Mouse (Mus musculus) neural tube, embryonic 12.5 days (tissue): ENCODE data around the gene Rps28. TPM values are rescaled to one million over a fixed set of nuclear protein-coding genes. Genes with fewer than 3 reads are reported as not detected.
"Not testable (repeated sequence)": the region's sequence is repeated elsewhere in the genome, so short reads cannot be mapped to it uniquely, and the experiment has no call there.

Source experiments
- ATAC-seq: fragments of 200-750 bp; cut with Nextera tagmentation; 2 replicates; pipeline ENCODE4 v1.8.0; 2017; ENCODE audit warnings: low read depth, mild to moderate bottlenecking, moderate TSS enrichment, moderate library complexity; ENCODE audit not compliant: low FRiP score
- H3K27ac ChIP-seq: fragments of 300-500 bp; sonication (generic); 2 replicates; pipeline ENCODE4 v1.5.1; 2016
- H3K27me3 ChIP-seq: fragments of 300-500 bp; sonication (generic); replicated peaks from 2 replicates; pipeline ENCODE4 v1.6.1; 2016; ENCODE audit warnings: mild to moderate bottlenecking
- H3K36me3 ChIP-seq: fragments of 300-500 bp; sonication (generic); 2 replicates; pipeline ENCODE4 v1.6.1; 2016; ENCODE audit warnings: mild to moderate bottlenecking
- H3K4me1 ChIP-seq: fragments of 300-500 bp; sonication (generic); 2 replicates; pipeline ENCODE4 v1.6.1; 2016
- H3K4me2 ChIP-seq: fragments of 300-500 bp; sonication (generic); replicated peaks from 2 replicates; pipeline ENCODE4 v1.6.1; 2016; ENCODE audit warnings: mild to moderate bottlenecking
- H3K4me3 ChIP-seq: fragments of 300-500 bp; sonication (generic); 2 replicates; pipeline ENCODE4 v1.5.1; 2016
- H3K9ac ChIP-seq: fragments of 300-500 bp; sonication (generic); 2 replicates; pipeline ENCODE4 v1.6.1; 2016; ENCODE audit warnings: mild to moderate bottlenecking
- H3K9me3 ChIP-seq: fragments of 300-500 bp; sonication (generic); 2 replicates; pipeline ENCODE4 v1.6.1; 2016; ENCODE audit warnings: mild to moderate bottlenecking
- WGBS: fragments of 180-500 bp; shearing (Covaris S2); methylation state at CpG from one replicate; pipeline ENCODE4 v1.1.7; 2016; 5-methylcytosine and 5-hydroxymethylcytosine counted together
- polyA plus RNA-seq: library from polyadenylated mRNA; unstranded; fragments of >200 nt; fragmentation: Nextera tagmentation; extraction: Ambion mirVana; gene quantifications from 2 replicates; pipeline ENCODE4 v1.2.1, GENCODE M21; 2016

Rps28 gene
- polyA plus RNA-seq, 1 experiment from 2014 or later = 679 TPM

DNA sequence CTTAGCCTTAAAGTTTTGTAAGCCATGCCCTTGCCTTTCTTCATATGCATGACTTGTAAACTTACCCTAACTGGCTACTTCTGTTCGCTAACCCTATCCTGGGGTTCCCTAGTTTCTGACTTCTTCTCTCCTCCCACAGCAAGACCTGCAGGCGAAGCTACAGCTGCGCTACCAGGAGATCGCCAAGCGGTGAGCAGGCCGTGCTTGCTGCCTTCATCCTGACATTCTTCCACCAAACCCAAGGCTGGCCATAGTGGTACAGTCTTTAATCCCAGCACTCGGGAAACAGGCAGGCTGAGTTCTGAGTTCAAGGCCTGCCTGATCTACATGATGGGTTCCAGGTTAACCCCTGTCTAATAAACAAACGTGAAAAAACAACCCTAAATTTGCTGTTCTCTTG, 1.1 kb upstream of the Rps28 start:
- Histone ChIP-seq H3K27ac (no peak overlapping the region), H3K4me1 (peaks cover 29% of the 10 kb centered on the region), H3K4me3 (no peak overlapping the region; the same call in 1 of the 2 replicates), H3K9ac (no peak overlapping the region), H3K27me3 (no peaks in the 10 kb centered on the region), H3K36me3 (peaks cover 33% of the 10 kb centered on the region), H3K4me2 (peak overlapping the region; percentile 95), H3K9me3 (no peaks in the 10 kb centered on the region)
- ATAC-seq = no peak
- 85% methylated on average over 8 of the region's 8 CpGs for WGBS

DNA sequence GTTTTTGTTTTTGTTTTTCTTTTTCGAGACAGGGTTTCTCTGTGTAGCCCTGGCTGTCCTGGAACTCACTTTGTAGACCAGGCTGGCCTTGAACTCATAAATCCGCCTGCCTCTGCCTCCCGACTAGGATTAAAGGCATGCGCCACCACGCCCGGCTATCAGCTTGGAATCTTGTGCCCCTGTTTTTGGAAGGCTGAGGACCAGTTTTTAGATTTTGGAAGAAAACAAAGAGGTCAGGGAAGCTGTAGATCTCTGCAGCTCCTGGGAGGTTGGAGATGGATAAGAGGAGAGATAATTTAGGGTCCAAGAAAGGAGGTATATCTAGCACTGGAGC, 602 bp upstream of the Rps28 start:
- peak overlapping the region; percentile 95 for H3K4me2 ChIP-seq
- not testable (repeated sequence) for H3K27ac ChIP-seq, ATAC-seq, H3K27me3 ChIP-seq, H3K9me3 ChIP-seq
- H3K36me3 ChIP-seq = peaks cover 32% of the 10 kb centered on the region
- H3K4me1 ChIP-seq = peaks cover 29% of the 10 kb centered on the region
- peak overlapping the region; percentile 85 for H3K9ac ChIP-seq
- H3K4me3 ChIP-seq = peak overlapping the region; percentile 73
- WGBS = 11% methylated on average over 6 of the region's 6 CpGs

DNA sequence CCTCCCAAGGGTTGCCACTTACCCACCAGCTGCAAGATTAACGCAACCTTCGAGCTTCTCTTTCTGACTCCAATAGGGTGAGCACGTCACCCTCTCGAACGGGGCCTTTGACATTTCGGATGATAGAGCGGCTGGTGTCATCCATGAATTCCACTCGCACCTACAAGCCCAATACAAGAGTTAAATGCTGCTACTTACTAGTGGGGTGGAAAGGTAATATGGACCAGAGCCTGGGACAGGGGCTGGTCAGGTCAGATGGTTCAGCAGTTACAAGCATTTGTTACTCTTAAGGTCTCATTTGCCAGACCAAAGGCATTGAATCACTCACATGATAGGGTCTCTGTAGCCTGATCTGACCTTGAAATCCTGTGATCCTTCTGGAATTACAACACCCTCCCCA, 1.2 kb downstream of the Rps28 start:
- not testable (repeated sequence) for H3K27me3 ChIP-seq, ATAC-seq, H3K27ac ChIP-seq, H3K9me3 ChIP-seq
- WGBS = 83% methylated on average over 8 of the region's 8 CpGs
- Histone ChIP-seq H3K4me2 (peak overlapping the region; percentile 95), H3K4me3 (peak overlapping the region; percentile 73), H3K36me3 (peaks cover 40% of the 10 kb centered on the region), H3K4me1 (peaks cover 37% of the 10 kb centered on the region), H3K9ac (peak overlapping the region; percentile 85)

DNA sequence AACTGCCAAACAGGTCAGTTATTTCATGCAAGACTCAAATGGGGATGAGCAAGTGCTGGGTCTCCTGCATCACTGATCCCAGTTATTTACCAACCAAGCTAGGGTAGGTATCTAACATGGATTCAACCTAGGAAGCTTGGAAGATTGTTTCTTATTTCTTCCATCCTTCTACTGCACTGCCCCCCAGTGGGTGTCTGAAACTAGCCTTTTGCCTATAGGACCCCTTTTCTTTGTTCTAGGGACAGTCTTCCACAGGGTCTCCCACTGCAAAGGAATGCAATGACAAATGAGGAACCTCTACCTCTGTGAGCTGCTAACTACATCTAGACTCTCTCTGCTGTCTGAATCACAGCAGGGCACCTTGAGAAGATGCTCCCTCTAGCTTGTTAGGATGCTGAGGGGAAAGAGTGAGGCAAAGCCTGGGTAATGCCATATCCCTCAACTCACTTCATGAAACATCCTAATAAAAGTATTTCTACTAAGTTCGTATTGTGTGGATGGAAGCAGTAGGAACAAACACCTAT, 1.9 kb downstream of the Rps28 start:
- H3K4me3 ChIP-seq = no peak overlapping the region
- peaks cover 40% of the 10 kb centered on the region for H3K36me3 ChIP-seq
- H3K9ac ChIP-seq = no peak overlapping the region
- no peaks in the 10 kb centered on the region for H3K27me3 ChIP-seq
- no peak for ATAC-seq
- no peak overlapping the region for H3K27ac ChIP-seq
- peaks cover 41% of the 10 kb centered on the region for H3K4me1 ChIP-seq
- H3K4me2 ChIP-seq = peak overlapping the region; percentile 95; the same call in 1 of the 2 replicates
- H3K9me3 ChIP-seq = no peaks in the 10 kb centered on the region
- 77% methylated on average over 1 of the region's 1 CpGs for WGBS

DNA sequence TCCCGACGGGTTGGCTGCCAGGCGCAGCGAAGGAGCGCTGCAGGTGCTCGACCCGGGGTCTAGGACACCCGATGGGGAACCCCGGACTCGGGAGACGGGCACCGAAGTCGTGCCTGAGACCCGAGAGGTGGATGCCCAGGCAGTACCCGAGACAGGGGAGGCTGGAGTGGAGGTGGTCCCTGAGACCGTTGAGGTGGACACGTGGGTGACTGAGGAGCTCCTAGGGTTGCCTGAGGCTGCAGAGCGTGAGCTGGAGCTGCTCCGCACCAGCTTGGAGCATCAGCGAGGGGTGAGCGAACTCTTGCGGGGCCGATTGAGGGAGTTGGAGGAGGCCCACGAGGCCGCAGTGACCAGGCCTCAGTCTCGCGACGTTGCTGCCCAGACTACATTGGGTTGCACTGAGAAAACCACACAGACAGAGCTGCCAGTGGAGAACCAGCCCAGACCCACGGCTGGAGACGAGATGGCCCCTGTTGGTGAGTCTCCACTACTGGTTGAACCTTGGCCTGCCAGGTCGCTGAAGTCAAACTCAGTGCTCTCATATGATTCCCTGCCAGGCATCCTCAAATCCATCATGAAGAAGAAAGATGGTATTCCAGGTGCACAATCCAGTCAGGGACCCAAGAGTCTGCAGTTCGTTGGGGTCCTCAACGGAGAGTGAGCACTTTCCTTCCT, 6.3 kb downstream of the Rps28 start:
- H3K9me3 ChIP-seq = no peaks in the 10 kb centered on the region
- WGBS = 20% methylated on average over 33 of the region's 33 CpGs
- H3K4me3 ChIP-seq = peak overlapping the region; percentile 49
- peak; percentile 65; the same call in 1 of the 2 replicates for ATAC-seq
- H3K9ac ChIP-seq = peak overlapping the region; percentile 77
- H3K27me3 ChIP-seq = 0 out of 2 replicates have a peak, but pooled peaks cover under 1% of the 10 kb centered on the region
- H3K27ac ChIP-seq = peak overlapping the region; percentile 71; the same call in 1 of the 2 replicates
- H3K4me1 ChIP-seq = peaks cover 32% of the 10 kb centered on the region
- peaks cover 40% of the 10 kb centered on the region for H3K36me3 ChIP-seq
- H3K4me2 ChIP-seq = peak overlapping the region; percentile 87

DNA sequence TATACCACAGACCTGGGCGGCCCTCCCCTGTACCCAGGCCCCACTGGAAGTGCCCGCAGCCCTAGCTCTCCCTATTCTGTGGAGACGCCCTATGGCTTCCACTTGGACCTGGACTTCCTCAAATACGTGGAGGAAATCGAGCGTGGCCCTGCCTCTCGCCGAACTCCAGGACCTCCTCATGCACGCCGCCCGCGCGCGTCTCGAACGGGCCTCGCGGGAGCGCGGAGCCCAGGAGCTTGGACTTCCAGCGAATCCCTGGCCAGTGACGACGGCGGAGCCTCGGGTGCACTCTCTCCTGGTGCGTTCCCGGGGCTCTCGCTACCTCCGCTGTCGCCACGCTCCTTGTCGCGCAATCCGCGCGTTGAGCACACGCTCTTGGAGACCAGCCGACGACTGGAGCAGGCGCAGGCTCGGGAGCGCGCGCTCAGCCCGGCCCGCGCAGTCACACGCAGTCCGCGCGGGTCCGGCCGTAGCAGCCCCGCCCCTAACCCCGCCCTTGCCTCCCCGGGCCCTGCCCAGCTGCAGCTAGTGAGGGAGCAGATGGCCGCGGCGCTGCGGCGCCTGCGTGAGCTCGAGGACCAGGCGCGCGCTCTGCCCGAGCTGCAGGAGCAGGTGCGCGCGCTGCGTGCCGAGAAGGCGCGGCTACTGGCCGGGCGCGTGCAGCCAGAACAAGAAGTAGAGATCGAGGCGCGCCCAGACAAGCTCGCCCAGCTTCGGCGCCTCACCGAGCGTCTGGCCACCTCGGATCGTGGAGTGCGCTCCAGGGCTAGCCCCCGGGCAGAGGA, 7.0 kb downstream of the Rps28 start:
- Histone ChIP-seq H3K27me3 (peaks cover 2% of the 10 kb centered on the region; the same call in 1 of the 2 replicates), H3K9me3 (no peaks in the 10 kb centered on the region), H3K27ac (peak overlapping the region; percentile 71; the same call in 1 of the 2 replicates), H3K4me2 (peak overlapping the region; percentile 87), H3K9ac (peak overlapping the region; percentile 77), H3K4me1 (peaks cover 26% of the 10 kb centered on the region), H3K36me3 (peaks cover 34% of the 10 kb centered on the region), H3K4me3 (peak overlapping the region; percentile 49)
- ATAC-seq = peak; percentile 96
- WGBS = under 1% methylated on average over 89 of the region's 89 CpGs

DNA sequence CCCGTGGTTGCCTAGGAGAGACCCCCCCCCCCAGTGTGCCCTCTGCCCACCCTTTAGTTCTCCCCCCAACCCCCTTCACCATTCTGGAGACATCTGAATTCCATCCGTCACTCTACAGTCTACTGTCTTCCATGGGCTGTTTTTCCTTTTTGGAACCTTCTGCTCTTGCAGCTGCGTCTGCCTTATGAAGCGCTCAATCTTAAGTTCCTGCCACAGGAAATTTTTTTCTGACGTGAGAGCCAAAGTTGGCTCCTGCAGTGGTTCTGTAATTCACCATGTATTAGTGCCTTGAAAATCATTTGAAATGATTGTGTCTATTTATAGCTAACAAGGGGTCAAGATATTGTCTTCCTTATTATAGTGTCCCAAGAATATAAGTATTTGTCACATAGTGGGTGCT, 7.8 kb downstream of the Rps28 start:
- Histone ChIP-seq H3K27ac (0 out of 2 replicates have a peak overlapping the region, but pooled peaks have one; percentile 71), H3K27me3 (peaks cover 2% of the 10 kb centered on the region; the same call in 1 of the 2 replicates), H3K36me3 (peaks cover 27% of the 10 kb centered on the region), H3K9ac (no peak overlapping the region), H3K9me3 (no peaks in the 10 kb centered on the region), H3K4me3 (no peak overlapping the region), H3K4me2 (peak overlapping the region; percentile 87), H3K4me1 (peaks cover 18% of the 10 kb centered on the region)
- no peak for ATAC-seq
- WGBS = 80% methylated on average over 5 of the region's 5 CpGs

DNA sequence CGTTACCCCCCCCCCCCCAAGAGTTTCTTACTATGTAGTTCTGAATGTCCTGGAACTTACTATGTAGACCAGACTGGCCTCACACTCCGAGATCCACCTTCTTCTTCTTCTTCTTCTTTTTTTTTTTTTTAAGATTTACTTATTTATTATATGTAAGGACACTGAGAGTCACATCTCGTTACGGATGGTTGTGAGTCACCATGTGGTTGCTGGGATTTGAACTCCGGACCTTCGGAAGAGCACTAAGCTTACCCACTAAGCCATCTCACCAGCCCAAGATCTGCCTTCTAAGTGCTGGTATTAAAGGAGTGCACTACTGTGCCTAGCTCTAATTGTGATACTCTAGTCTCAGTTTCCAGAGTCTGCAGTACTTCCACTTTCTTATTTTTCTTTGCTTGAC, 9.0 kb downstream of the Rps28 start:
- peaks cover 10% of the 10 kb centered on the region for H3K27me3 ChIP-seq
- 90% methylated on average over 6 of the region's 6 CpGs for WGBS

DNA sequence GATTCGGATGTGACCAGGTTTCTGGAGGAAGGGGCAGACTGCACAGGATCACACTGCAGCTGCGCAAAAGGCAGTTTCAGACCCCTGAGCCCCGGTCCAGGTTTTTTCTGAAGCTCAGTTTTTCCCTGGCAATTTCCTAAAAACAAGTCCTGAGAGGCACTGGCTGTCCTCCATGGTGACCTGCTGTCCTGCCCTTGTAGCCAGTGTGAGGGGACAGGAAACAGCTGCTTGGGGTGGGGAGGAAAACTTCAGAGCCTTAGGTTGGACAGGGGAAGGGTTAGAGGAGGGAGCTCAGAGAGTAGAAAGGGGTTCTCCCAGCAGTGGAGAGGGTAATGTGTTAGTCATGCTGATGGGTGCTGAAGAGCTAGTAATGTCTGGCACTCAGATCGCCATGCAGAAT, 11.4 kb downstream of the Rps28 start:
- no peak for ATAC-seq
- Histone ChIP-seq H3K36me3 (no peaks in the 10 kb centered on the region), H3K4me2 (no peak overlapping the region), H3K27me3 (peaks cover 10% of the 10 kb centered on the region), H3K27ac (no peak overlapping the region), H3K4me1 (peaks cover 15% of the 10 kb centered on the region), H3K4me3 (no peak overlapping the region), H3K9ac (no peak overlapping the region), H3K9me3 (no peaks in the 10 kb centered on the region)
- WGBS = 70% methylated on average over 4 of the region's 4 CpGs

More for the DNA sequence above, 9.0 kb downstream of the Rps28 start:
- peaks cover 22% of the 10 kb centered on the region for H3K4me1 ChIP-seq
- H3K4me3 ChIP-seq = no peak overlapping the region
- H3K9me3 ChIP-seq = no peaks in the 10 kb centered on the region
- no peak overlapping the region for H3K27ac ChIP-seq
- peaks cover 18% of the 10 kb centered on the region for H3K36me3 ChIP-seq
- no peak overlapping the region for H3K9ac ChIP-seq
- ATAC-seq = no peak
- H3K4me2 ChIP-seq = no peak overlapping the region

DNA sequence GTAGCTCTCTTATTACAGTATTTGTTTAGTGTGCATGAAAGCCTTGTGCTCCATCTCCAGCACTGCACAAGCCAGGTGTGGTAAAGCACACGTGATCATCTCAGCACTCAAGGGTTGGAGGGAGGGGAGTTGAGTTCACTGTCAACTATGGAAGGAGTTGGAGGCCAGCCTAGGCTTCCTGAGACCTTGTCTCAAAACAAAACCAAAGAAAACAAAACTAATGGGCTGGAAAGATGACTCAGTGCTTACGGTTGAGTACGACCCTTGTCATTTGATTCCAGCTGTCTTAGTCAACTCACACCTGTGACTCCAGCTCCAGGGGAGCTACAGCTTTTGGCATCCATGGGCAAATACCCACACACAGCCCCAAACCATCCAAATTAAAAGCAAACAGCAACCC, 11.9 kb downstream of the Rps28 start:
- H3K9me3 ChIP-seq = no peaks in the 10 kb centered on the region
- no peak overlapping the region for H3K9ac ChIP-seq
- no peaks in the 10 kb centered on the region for H3K36me3 ChIP-seq
- no peak overlapping the region for H3K4me3 ChIP-seq
- 52% methylated on average over 3 of the region's 3 CpGs for WGBS
- H3K4me2 ChIP-seq = no peak overlapping the region
- no peak for ATAC-seq
- peaks cover 12% of the 10 kb centered on the region for H3K4me1 ChIP-seq
- H3K27me3 ChIP-seq = peaks cover 10% of the 10 kb centered on the region
- H3K27ac ChIP-seq = no peak overlapping the region

DNA sequence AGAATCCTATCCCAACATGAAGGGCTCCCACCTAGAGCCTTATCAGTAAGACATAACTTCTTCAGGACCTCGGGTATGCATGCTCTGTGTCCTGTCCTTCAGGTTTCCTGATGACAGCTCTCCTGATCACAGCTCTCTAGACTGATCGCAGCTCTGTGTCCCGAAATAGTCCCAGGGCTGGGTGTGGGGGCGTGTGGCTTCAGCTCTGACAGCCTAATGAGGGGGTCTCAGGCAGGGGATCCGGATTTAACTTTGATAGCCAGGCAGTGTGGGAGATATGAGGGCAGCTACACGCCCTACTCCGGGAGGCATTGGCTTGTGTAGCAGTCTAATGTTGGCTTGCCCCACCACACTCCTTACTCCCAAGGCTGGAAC, 13.2 kb downstream of the Rps28 start:
- Histone ChIP-seq H3K9ac (0 out of 2 replicates have a peak overlapping the region, but pooled peaks have one; percentile 42), H3K27ac (no peak overlapping the region), H3K9me3 (no peaks in the 10 kb centered on the region), H3K4me1 (peaks cover 8% of the 10 kb centered on the region), H3K36me3 (no peaks in the 10 kb centered on the region), H3K4me3 (peak overlapping the region; percentile 47; the same call in 1 of the 2 replicates), H3K4me2 (peak overlapping the region; percentile 76), H3K27me3 (peaks cover 10% of the 10 kb centered on the region)
- 32% methylated on average over 7 of the region's 7 CpGs for WGBS
- ATAC-seq = no peak
